Mouse (Mus musculus) G1E-ER4 (cell line): Measurements from ENCODE around the gene Hnrnpll. TPM values are rescaled to one million over a fixed set of nuclear protein-coding genes. Genes with fewer than 3 reads are reported as not detected.

Experiments used
- GATA1 ChIP-seq: IDR thresholded peaks from one replicate; pipeline ENCODE4 v1.8.0; 2012; ENCODE audit warnings: low read length, inconsistent platforms
- polyA plus RNA-seq: library from polyadenylated mRNA; stranded (reverse); fragments of >175 nt; gene quantifications from 2 replicates; pipeline ENCODE4 v1.2.3, GENCODE M21; 2012

Gene Hnrnpll
- polyA plus RNA-seq, 1 experiment = 90.9 TPM

DNA sequence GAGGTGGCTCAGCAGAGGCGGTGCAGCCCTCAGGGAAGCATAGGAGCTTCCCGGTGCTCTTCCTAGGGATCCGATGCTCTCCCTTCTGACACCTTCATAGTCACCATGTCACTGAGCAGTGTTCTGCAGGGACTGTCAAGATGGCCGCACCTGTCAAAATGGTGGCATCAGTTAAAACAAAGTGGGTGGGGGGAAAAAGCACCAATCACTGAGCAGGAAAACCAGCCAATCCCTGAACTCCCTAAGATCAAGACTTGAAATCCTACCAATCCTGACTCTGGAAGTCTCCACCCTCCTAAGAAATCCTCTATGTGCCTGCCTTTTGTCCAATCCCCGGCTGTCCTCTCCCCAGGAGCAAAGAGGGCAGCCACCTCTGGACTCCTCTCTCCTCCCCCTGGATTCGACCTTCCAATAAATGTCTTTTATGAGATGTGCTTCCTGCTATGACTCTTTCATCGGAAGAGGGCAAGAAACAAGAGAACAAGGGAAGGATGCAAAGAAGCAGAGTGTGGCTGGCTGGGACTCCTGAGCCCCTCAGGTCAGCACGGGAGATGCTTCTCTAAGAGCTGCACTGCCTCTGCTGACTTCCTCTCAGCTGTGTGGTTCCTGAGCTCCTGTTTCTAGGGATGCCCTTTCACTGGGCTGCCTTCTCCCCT, 1.8 kb upstream of the Hnrnpll start:
- no peak for TF ChIP-seq GATA1

DNA sequence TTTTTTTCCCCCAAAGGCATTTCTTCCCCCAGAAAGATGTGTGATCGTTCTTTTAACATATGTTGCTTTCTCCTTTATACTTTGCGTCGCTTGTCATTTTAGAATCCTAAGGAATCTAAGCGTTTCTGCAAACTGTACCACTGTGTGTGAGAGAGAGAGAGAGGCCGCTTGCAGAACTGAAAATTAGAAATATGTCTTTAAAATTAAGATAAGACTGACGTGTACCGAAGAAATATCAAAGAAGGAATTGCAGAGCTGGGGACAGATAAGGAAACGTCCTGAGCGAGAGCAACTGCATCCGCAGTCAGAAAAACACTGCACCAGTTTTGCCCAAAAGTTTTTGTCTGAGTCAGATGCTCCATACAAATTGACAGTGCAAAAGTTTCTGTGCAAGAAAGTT, 1.3 kb upstream of the Hnrnpll start:
- no peak for TF ChIP-seq GATA1

DNA sequence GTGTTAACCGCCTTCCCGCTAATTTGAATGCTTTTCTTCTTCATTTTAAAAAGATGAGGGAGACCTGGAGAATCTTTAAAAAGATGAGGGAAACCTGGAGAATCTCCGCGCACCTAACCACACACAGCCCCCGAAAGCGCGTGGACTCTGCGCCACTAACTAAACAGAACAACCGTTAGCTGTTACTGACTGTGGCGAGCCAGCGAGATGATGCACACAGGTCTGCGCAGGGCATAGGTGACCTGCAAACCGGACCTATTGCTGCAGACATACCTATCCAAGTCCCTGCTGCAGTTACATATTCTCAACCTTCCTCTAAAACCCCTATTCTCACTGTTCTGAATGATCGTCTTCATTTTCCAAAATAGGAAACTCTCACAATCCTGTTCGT, 481 bp upstream of the Hnrnpll start:
- no peak for TF ChIP-seq GATA1

DNA sequence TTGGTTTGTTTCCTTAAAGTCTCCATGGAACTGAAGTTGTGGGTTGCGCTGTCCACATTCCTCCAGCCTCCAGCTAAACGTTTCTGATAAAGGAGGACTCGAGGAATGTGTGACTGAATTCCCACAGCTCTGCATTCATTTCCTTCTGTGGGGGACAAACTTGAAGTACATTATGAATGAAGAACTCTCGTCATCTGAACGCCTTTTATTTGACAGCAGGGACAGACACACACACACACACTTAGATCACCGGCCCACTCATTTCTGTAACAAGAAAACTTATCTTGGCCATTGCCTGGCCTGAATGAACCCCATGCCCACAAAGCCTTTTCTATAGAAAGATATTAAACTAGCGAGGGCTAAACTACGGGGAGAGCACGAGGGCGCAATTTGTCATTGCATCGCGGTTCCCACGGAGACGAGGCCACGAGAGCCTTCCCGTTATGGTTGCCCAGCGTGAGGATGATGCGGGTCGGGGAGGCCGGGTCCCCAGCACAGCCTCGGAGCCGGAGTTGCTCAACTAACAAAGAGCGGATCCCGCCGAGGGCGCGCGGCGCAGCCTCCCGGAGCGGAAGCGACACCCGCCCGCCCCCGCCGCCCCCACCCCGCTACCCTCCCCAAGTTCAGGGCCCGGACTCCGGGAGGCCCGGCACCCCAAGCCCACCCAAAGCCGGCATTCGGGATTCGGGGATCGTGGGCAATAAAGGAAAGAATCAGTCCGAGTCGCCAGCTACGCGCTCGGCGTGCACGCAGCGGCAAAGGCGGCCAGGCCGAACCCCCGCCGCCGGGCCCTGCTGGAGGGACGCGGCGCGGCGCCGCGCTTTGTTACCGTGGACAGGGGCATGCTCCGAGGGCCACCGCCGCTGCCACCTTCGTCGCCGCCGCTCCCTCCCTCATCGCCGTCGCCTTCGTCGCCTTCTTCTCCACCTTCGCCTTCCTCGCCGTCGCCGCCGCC, 1.0 kb downstream of the Hnrnpll start:
- no peak for TF ChIP-seq GATA1

DNA sequence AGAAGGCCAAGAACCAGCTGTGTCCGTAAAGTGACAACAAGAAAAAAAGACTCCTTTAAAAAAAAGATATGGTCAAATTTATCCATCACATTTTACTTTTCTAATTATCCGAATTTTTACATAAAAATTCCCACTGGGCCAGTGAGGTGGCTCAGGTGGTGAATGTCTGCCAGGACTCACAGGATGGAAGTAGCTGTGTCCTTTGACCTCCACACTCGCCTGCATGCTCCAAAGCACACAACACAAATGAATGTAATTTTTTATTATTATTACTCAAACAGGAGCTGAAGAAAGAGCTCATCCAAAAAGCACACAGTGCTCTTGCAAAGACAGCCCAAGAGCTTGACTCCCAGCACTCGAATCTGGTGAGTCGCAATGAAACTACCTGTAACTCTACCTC, 2.0 kb downstream of the Hnrnpll start:
- TF ChIP-seq GATA1 = no peak

DNA sequence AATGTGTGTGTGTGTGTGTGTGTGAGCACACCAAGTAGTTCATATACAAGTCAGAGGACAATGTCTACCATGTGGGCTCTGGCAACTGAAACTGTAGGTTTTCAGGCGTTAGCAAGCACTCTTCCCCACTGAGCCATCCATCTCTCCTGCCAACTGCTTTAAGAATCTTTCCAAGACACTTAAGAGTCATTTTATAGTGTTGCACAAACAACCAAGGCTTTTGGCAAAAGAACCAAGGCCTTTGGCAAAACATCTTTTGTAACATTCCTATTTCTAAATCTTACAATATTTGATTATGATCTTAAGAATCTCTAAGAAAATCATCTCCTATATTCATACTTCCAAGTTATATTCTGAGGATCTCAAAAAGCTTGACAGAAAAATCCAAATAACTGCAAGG, 2.4 kb downstream of the Hnrnpll start:
- no peak for TF ChIP-seq GATA1

DNA sequence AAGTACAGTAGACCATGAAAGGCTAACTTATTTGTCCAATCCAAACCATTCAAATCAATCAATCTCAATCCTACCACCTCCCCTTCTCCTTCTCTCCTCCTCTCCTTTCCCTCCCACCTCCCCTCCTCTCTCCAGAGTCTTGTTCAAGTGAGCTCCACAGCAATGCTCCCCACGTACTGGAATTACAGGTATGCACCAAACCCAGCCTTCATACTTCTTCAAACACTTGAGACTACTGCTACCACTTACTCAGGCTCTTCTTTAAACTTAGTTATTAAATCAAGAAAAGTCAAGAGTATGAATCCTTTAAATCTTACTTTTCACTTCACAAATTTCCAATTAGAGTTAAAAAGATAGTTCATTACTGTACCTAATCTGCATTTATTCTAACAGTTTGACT, 3.6 kb downstream of the Hnrnpll start:
- no peak for TF ChIP-seq GATA1

DNA sequence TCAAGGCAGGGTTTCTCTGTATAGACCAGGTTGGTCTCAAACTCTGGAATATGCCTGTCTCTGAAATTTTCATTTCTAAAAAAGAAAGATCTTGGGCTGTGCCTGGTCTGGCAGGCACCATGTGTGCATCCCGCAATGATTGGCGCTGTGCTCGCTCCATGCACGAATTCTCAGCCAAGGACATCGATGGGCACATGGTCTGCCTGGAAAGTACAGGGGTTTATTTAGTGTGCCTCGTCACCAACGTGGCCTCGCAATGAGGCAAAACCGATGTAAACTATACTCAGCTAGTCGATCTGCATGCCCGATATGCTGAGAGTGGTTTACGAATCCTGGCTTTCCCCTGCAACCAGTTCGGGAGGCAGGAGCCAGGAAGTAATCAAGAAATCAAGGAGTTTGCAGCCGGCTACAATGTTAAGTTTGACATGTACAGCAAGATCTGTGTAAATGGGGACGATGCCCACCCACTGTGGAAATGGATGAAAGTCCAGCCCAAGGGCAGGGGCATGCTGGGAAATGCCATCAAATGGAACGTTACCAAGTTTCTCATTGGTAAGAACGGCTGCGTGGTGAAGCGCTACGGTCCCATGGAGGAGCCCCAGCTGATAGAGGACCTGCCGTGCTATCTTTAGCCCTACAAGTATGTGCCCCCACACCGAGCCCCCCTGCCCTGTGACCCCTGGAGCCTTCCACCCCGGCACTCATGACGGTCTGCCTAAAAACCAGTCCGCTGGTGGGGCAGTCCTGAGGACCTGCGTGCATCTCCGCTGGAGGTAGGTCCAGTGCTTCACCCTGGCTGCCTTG, 8.0 kb downstream of the Hnrnpll start:
- no peak for TF ChIP-seq GATA1

DNA sequence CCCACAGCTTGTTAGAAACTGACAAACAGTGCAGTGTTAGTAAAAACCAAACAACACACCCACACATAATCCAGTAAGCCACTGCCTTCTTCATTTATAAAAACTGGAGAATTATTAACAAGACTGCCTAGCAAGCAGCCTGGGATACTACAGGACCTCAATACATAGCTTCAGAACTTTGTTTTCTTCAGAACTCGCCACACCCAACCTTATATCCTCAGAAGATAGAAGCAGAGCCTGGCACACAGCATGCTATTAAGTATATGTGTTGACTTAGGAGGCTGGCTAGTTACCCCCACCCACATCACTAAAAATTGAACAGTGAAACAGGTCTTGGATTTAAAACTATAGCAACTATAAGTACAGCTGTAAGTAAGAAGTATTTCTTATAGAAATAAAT, 10.5 kb downstream of the Hnrnpll start:
- no peak for TF ChIP-seq GATA1

DNA sequence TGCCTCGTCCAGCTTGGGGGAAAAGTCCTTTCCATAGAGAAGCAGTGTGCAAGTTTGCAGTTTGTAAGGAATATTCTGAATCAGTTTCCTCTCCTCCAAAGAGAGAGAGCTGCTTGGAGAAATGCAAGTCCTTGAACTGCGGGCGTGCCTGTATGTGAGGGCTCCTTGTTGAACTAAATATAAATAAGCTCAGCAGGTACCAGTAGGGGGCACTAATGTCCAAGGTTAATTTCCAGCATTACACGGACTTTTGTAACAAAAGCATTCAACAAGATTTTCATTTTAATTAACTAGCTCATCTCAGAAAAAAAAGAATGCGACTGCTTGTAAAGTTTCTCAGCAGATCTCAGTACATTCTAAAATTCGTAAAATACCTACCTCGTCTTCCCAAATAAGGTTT, 13.9 kb downstream of the Hnrnpll start:
- no peak for TF ChIP-seq GATA1

DNA sequence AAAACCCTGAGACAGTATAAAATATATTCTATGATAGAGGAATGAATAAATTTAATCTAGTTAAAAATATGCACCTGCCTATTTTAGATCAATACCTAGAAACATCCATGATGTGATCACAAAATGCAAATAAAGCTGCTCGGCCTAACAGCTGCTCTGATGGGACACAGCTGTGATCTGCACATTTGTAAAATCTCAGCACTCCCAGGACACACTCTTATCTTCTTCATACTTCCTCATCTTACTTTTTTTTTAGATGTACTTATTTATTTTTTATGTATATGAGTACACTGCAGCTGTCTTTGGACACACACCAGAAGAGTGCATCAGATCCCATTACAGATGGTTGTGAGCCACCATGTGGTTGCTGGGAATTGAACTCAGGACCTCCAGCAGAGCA, 20.4 kb downstream of the Hnrnpll start:
- TF ChIP-seq GATA1 = no peak

DNA sequence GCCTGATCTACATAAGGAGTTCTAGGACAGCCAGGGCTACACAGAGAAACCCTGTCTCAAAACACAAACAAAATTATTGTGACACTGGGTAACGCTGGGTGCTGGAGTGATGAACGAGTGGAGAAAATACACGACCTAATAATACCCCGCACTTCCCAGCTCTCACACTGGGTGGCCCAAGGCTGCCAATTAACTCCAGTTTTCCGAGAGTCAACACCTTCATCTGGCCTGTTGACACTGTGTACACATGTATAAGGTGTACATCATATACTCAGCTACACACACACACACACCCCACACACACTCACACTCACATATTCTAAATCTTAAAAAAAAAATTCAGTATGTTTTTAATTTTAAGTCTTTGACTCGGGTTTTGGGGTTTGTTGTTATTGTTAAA, 33.5 kb downstream of the Hnrnpll start:
- no peak for TF ChIP-seq GATA1

DNA sequence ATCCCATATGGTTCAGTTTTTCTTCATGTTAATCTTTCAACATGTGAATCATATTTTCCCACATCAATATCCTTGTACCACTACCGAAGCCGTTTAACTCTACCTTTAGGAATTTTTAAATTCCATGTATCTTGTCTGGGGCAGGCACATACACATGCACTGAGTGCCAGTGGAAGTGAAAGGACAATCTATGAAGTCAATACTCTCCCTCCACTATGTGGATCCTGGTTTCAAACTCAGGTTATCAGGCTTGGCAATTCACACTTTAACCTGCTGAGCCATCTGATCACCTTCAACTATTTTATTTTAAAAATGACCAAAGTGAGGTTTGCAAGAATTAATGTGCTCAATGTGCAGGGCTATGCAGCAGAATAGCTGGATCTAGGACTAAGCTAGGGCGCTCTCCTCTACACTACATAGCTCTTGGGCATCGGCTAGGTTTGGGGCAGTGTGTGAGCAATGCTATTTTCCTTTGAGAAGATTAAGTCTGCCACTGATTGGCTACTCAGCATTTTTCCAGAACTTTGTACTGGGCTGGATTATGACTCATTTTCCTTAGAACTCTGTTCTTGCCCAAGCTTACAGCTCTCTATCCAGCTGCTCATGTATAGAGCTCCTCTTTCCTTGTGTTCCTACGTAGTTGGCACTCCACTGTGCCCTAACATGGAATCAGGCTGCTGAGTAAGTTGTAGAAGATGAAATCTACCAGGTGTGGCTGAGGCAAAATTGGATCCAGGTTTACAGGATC, 35.8 kb downstream of the Hnrnpll start:
- TF ChIP-seq GATA1 = no peak

DNA sequence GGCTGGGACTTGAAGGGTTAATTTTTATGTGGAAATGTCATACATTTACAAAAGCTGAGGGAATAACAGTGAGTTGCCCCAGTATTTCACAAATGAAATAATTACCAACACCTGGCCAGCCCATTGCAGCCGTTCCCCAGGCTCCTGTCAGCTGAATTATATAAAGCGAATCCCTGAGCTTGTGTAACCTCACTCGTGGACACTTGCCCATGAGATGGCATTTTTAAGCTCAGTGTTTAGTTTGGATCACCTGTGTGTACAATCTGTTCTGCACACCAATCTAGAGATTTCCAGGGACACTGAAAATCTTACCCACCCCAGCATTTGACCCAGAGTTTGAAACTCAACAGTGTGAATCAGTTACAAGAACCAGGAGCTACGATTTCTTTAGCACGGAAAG, 40.0 kb downstream of the Hnrnpll start:
- TF ChIP-seq GATA1 = no peak

DNA sequence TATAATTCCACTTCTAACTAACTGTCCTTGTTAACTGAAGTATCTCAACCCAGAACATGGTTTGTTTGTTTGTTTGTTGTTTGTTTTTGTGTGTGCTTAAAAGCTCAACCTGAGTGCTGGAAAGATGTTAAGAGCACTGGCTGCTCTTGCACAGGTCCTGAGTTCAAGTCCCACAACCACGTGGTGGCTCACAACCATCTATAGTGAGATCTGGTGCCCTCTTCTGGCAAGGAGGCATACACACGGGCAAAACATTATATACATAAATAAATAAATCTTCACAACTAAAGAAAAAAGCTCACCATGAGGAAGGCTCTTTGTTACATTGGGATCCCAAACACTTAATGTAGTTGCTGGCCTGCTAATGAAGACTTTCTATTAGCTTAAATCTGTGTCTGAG, 41.6 kb downstream of the Hnrnpll start:
- TF ChIP-seq GATA1 = no peak
